Mouse (Mus musculus) neural tube, embryonic 13.5 days (tissue): Measurements from ENCODE around the gene Cd27. TPM values are rescaled to one million over a fixed set of nuclear protein-coding genes. Genes with fewer than 3 reads are reported as not detected.

Experiments used
- ATAC-seq: fragments of 200-750 bp; cut with Nextera tagmentation; 2 replicates; pipeline ENCODE4 v1.8.0; 2017; ENCODE audit warnings: low read depth, mild to moderate bottlenecking, moderate TSS enrichment, moderate library complexity
- H3K27ac ChIP-seq: fragments of 300-500 bp; sonication (generic); replicated peaks from 2 replicates; pipeline ENCODE4 v1.5.1; 2015; ENCODE audit warnings: moderate library complexity, mild to moderate bottlenecking, inconsistent platforms
- H3K27me3 ChIP-seq: fragments of 300-500 bp; sonication (generic); 2 replicates; pipeline ENCODE4 v1.6.1; 2015; ENCODE audit warnings: mild to moderate bottlenecking, inconsistent platforms
- H3K36me3 ChIP-seq: fragments of 300-500 bp; sonication (generic); 2 replicates; pipeline ENCODE4 v1.6.1; 2015; ENCODE audit warnings: mild to moderate bottlenecking, inconsistent platforms
- H3K4me1 ChIP-seq: fragments of 300-500 bp; sonication (generic); replicated peaks from 2 replicates; pipeline ENCODE4 v1.6.1; 2015; ENCODE audit warnings: inconsistent platforms
- H3K4me2 ChIP-seq: fragments of 300-500 bp; sonication (generic); 2 replicates; pipeline ENCODE4 v1.6.1; 2015; ENCODE audit warnings: inconsistent platforms, mild to moderate bottlenecking, moderate library complexity
- H3K4me3 ChIP-seq: fragments of 300-500 bp; sonication (generic); 2 replicates; pipeline ENCODE4 v1.5.1; 2015; ENCODE audit warnings: mild to moderate bottlenecking, inconsistent platforms
- H3K9ac ChIP-seq: fragments of 300-500 bp; sonication (generic); 2 replicates; pipeline ENCODE4 v1.6.1; 2015; ENCODE audit warnings: moderate library complexity, mild to moderate bottlenecking, inconsistent platforms
- H3K9me3 ChIP-seq: fragments of 300-500 bp; sonication (generic); 2 replicates; pipeline ENCODE4 v1.6.1; 2016; ENCODE audit warnings: inconsistent platforms
- WGBS: fragments of 180-500 bp; shearing (Covaris S2); methylation state at CpG from one replicate; pipeline ENCODE4 v1.1.7; 2015; 5-methylcytosine and 5-hydroxymethylcytosine counted together
- polyA plus RNA-seq: library from polyadenylated mRNA; unstranded; fragments of >200 nt; fragmentation: Nextera tagmentation; extraction: Ambion mirVana; gene quantifications from 2 replicates; pipeline ENCODE4 v1.2.1, GENCODE M21; 2015

Cd27 gene
- polyA plus RNA-seq, 1 experiment from 2014 or later = 1.3 TPM

DNA sequence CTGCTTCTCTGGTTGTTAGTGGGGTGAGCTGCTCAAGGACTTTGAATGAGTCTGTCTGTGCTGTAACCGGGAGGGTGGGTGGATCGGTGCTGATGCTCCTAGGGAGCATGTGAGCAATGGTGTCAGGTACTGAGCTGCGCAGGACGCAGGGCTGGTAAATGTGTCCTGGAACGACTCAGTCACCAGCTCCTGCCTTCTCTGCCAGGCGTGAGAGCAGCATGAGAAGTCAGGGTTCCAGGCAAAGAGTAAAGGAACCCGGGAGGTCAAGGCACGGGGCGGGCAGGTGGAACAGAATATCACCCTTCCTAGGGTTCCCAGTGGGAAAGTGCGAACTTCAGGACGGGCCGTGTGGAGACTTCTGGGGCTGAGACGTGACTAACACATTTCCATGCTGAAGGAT, 29.3 kb upstream of the Cd27 start:
- 81% methylated on average over 13 of the region's 13 CpGs for WGBS

DNA sequence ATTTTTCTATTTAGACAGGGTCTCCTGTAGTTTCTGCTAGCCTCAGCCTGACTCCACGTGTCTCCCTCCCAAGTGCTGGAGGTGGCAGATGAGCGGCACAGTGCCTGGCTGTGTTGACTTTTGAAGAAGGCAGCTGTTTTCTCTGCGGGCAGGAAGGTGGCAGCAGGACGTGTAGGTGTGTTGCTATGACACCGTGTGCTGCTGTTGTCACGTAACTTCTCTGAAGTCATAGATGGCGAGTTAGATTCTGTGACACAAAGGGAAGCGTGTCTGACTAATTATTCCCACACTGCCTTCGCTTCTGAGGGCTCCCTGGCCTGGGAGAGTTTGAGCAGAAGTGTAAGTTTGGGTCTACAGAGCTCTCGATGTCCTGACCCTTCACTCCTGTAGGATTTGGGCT, 28.4 kb upstream of the Cd27 start:
- Histone ChIP-seq H3K9me3 (no peaks in the 10 kb centered on the region), H3K4me1 (no peaks in the 10 kb centered on the region), H3K4me2 (no peak overlapping the region), H3K27ac (no peak overlapping the region), H3K9ac (no peak overlapping the region), H3K4me3 (no peak overlapping the region), H3K27me3 (no peaks in the 10 kb centered on the region), H3K36me3 (no peaks in the 10 kb centered on the region)
- no peak for ATAC-seq
- 52% methylated on average over 10 of the region's 10 CpGs for WGBS

More for the DNA sequence above, 29.3 kb upstream of the Cd27 start:
- H3K36me3 ChIP-seq = no peaks in the 10 kb centered on the region
- ATAC-seq = no peak
- no peaks in the 10 kb centered on the region for H3K4me1 ChIP-seq
- H3K9me3 ChIP-seq = no peaks in the 10 kb centered on the region
- no peak overlapping the region for H3K9ac ChIP-seq
- no peak overlapping the region for H3K4me2 ChIP-seq
- no peak overlapping the region for H3K4me3 ChIP-seq
- H3K27me3 ChIP-seq = no peaks in the 10 kb centered on the region
- H3K27ac ChIP-seq = no peak overlapping the region

DNA sequence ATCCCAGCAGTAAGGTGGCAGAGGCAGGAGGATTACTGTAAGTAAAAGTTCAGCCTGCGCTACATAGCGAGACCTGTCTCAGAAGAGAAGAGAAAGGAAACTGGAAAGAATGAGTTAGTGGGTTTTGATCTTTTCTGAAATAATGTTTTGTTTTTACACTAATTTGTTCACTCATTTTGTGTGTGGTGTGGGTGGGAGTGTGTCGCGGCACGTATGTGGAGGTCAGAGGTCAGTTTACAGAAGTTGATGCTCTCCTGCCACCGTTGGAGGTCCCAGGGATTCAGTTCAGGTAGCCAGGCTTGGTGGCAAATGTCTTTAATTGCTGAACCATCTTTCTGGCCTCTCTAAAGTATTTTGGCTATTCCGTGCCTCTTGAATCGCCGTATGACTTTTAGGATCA, 27.4 kb upstream of the Cd27 start:
- Histone ChIP-seq H3K27me3 (no peaks in the 10 kb centered on the region), H3K27ac (no peak overlapping the region), H3K4me2 (no peak overlapping the region), H3K4me1 (no peaks in the 10 kb centered on the region), H3K9me3 (no peaks in the 10 kb centered on the region), H3K4me3 (no peak overlapping the region), H3K9ac (no peak overlapping the region), H3K36me3 (no peaks in the 10 kb centered on the region)
- no peak for ATAC-seq
- 89% methylated on average over 9 of the region's 9 CpGs for WGBS

DNA sequence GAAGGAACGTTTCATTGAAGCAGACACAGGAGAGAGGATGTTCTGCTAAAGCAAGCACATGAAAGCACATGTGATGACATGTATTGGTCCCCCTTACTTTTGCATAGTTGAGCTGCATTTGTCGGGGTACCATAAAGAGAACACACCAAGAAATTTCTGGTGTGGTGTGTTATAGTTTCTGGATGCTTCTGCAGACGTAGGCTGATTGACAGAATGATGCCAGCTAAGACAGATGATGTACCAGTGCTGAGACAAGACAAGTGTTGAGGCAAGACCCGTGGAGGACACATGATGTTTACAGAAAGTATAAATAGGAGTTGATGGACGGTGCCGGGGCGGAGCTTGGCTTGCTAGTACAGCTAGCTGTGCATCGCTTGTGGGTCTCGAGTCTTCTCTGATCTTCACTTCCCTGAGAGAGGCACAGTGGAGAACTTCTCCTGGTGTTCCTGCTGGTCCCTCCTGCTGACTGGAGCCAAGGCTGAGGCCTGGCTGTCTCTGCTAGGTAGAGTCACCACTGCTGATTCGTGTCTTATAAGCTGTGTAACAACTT, 23.3 kb upstream of the Cd27 start:
- H3K4me3 ChIP-seq = no peak overlapping the region
- no peak for ATAC-seq
- no peaks in the 10 kb centered on the region for H3K4me1 ChIP-seq
- no peak overlapping the region for H3K9ac ChIP-seq
- 86% methylated on average over 10 of the region's 10 CpGs for WGBS
- H3K4me2 ChIP-seq = no peak overlapping the region
- no peaks in the 10 kb centered on the region for H3K27me3 ChIP-seq
- no peaks in the 10 kb centered on the region for H3K36me3 ChIP-seq
- no peaks in the 10 kb centered on the region for H3K9me3 ChIP-seq
- H3K27ac ChIP-seq = no peak overlapping the region

DNA sequence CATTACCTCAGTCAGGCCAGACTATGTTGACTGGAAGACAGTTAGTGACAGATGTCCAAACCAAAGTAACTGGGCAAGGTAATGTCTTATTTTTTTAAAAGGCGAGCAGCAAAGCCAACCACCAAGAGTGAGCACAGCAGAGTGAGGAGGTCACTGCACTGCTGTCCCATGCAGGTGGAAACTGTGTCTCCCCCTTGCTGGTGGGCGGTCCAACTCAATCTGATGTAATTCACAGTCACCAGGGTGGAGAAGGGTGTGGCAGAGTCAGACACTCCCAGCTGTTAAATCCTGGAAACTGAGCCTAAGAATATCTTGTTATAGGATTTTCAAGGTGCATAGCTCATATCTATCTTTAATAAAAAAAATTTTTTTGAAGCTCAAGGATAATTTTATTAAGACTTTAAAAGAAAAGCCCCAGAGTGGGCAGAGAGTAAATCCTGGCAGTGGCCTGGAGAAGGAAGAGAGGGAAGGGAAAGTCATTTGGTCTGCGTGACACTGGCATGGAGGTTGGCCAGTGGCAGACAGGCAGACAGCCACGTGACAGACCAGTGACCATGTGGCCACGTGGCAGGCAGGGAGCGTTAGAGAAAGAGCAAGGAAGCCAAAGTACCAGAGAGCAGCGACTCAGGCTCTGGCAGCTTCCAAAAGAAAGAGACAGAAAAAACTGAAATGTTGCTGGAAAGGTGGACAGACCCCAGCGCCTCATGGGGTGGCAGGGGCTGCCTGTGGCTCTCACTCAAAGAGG, 19.6 kb upstream of the Cd27 start:
- Histone ChIP-seq H3K9me3 (0 out of 2 replicates have a peak, but pooled peaks cover 4% of the 10 kb centered on the region), H3K4me2 (no peak overlapping the region), H3K9ac (no peak overlapping the region), H3K27ac (no peak overlapping the region), H3K36me3 (no peaks in the 10 kb centered on the region), H3K4me1 (no peaks in the 10 kb centered on the region), H3K4me3 (no peak overlapping the region), H3K27me3 (no peaks in the 10 kb centered on the region)
- no peak for ATAC-seq
- WGBS = 82% methylated on average over 8 of the region's 8 CpGs

DNA sequence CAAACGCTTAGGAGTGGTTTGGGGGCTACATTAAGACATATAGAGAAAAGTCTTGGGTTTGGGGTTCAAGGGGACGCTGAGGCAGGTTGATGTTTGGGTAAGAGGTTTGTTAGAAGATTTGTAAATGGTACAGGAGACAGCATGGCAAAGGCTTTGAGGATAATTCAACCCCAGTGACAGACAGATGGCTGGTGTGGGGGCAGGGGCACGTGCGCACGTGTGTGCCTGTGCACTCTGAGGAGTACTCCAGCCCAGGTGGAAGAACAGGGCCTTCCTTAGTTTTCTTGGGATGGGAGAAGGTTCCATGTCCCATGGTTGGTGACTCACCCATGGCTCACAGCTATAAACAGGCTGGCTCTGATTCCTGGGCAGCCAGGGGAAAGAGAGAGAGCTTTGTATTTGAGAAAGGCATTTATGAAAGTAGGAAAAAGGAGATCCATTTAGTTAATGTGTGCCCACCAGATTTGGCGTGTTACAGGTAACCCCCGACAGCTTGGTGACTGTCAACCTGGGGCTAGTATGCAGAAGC, 18.8 kb upstream of the Cd27 start:
- no peaks in the 10 kb centered on the region for H3K4me1 ChIP-seq
- no peak overlapping the region for H3K4me2 ChIP-seq
- no peak overlapping the region for H3K27ac ChIP-seq
- 0 out of 2 replicates have a peak, but pooled peaks cover 4% of the 10 kb centered on the region for H3K9me3 ChIP-seq
- no peak overlapping the region for H3K4me3 ChIP-seq
- no peak for ATAC-seq
- no peaks in the 10 kb centered on the region for H3K36me3 ChIP-seq
- no peaks in the 10 kb centered on the region for H3K27me3 ChIP-seq
- 92% methylated on average over 7 of the region's 7 CpGs for WGBS
- H3K9ac ChIP-seq = no peak overlapping the region

DNA sequence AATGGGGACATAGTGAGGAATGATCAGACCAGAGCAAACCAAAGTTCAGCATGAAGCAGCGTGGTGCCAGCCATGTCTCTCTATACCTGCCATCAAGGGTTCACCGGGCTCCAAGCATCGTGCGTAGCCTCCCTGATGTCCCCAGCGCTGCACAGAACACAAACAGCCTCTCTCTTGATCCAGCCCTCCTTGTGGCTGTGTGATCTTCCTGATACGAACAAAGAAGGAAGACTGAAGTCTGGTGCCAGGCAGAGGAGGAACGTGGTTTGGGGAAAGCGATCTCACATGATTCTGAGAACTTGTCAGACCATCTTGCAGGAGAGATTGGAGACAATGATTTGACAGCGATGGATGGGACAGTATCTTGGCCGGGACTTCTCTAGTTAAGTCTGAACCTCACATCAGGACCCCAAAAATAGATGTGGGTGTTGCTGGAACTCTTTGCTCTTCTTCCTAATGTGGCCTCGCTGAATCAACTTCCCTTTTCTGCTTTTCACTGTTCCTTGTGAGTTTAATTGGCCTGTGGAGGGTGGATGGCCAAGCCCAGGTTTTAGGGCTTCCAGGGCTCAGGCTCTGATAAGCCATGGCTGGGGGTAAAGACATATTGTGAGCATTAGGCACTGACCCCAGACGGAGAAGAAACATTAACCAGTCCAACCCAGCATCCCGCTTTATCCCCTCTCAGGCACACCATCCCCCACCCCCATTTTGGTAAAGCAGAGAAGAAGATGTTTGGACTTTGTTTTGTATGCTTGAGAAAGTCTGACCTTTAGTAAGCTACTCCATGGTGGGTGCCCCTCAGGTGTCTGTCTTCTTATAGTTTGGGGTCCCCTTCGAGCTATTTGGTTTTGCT, 17.3 kb upstream of the Cd27 start:
- H3K27me3 ChIP-seq = no peaks in the 10 kb centered on the region
- H3K4me2 ChIP-seq = no peak overlapping the region
- no peaks in the 10 kb centered on the region for H3K36me3 ChIP-seq
- no peak overlapping the region for H3K4me3 ChIP-seq
- 83% methylated on average over 14 of the region's 14 CpGs for WGBS
- H3K9me3 ChIP-seq = 0 out of 2 replicates have a peak, but pooled peaks cover 4% of the 10 kb centered on the region
- H3K4me1 ChIP-seq = no peaks in the 10 kb centered on the region
- no peak overlapping the region for H3K27ac ChIP-seq
- no peak overlapping the region for H3K9ac ChIP-seq
- ATAC-seq = no peak

DNA sequence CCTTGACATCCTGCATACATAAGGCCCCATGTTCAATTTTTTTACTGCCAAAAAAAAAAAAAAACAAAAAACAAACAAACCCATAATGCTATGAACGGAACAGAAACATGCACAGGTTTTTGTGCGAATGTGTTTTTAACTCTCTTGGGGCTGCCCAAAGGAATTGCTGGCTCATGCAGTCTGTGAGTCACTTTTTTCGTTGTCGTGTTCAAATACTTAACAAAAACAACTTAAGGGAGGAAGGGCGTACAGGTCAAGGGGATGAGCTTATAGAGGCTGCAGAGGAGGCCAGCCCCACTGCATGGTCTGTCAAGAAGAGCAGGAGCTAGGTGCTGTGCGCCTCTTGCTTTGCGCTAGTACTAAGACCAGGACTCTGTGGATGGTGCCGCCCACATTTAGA, 15.9 kb upstream of the Cd27 start:
- Histone ChIP-seq H3K9ac (no peak overlapping the region), H3K27me3 (no peaks in the 10 kb centered on the region), H3K4me1 (no peaks in the 10 kb centered on the region), H3K27ac (no peak overlapping the region), H3K9me3 (0 out of 2 replicates have a peak, but pooled peaks cover 4% of the 10 kb centered on the region), H3K4me3 (no peak overlapping the region), H3K36me3 (no peaks in the 10 kb centered on the region), H3K4me2 (no peak overlapping the region)
- no peak for ATAC-seq
- WGBS = 91% methylated on average over 8 of the region's 8 CpGs

DNA sequence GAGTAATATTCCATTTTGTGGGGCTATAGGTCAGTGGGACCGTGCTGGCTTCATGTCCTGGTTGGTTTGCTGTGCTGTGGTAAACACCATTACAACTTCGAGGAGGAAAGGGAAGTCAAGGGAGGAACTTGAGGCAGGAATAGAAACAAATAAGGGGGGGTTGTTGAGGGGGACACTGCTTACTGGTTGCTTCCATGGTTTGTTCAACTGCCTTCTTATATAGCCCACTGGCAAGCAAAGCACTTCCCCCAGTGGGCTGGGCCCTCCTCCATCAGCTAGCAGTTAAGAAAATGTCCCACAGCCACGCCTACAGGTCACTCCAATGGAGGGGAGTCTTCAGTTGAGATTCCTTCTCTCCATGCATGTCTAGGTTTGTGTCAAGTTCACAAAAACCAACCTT, 15.5 kb upstream of the Cd27 start:
- Histone ChIP-seq H3K4me2 (no peak overlapping the region), H3K36me3 (no peaks in the 10 kb centered on the region), H3K27ac (no peak overlapping the region), H3K9me3 (0 out of 2 replicates have a peak, but pooled peaks cover 4% of the 10 kb centered on the region), H3K4me1 (no peaks in the 10 kb centered on the region), H3K9ac (no peak overlapping the region), H3K4me3 (no peak overlapping the region), H3K27me3 (no peaks in the 10 kb centered on the region)
- WGBS = 84% methylated on average over 3 of the region's 3 CpGs
- no peak for ATAC-seq

DNA sequence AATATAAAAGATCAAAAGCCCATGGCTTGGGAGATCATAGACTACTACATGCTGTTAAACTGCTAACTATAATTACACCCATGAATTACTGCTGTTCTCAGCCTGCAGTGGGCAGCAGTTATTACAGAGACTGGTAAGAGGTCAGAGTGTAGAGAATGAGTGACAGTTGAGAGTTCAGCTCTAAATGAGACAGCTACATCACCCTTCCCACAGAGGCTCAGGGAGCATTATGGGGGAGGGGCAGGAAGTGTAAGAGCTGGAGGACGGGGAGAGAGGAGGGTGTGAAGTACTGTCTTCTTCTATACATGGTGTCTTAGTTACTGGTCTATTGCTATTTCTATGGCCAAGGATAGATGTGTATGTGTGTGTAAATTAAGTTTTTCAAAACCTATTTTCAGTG, 7.7 kb upstream of the Cd27 start:
- no peaks in the 10 kb centered on the region for H3K36me3 ChIP-seq
- 25% methylated on average over 1 of the region's 1 CpGs for WGBS
- no peak overlapping the region for H3K9ac ChIP-seq
- ATAC-seq = no peak
- H3K27ac ChIP-seq = no peak overlapping the region
- H3K4me2 ChIP-seq = no peak overlapping the region
- no peaks in the 10 kb centered on the region for H3K27me3 ChIP-seq
- H3K4me1 ChIP-seq = no peaks in the 10 kb centered on the region
- no peak overlapping the region for H3K4me3 ChIP-seq
- H3K9me3 ChIP-seq = no peaks in the 10 kb centered on the region

DNA sequence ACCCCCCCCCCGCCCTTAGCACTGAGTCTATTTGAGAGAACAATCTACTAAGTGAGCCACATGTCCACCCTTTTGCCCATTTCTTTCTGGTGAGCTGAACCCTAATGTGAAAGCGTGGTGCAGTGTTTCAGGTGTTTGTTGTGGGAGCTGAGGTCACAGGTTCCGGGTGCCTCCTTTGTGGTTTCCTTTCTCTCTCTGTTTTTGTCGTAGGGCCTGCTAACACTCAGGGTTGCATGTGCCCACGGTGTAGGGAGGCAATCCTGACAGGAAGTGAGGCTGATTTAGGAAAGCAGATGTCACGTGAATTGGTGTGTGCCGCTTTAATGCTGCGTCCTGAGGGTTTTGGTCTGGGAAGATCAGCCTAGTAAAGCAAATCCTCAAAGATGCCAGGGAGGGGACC, 4.8 kb upstream of the Cd27 start:
- no peak overlapping the region for H3K4me2 ChIP-seq
- 84% methylated on average over 8 of the region's 8 CpGs for WGBS
- no peaks in the 10 kb centered on the region for H3K9me3 ChIP-seq
- no peak overlapping the region for H3K9ac ChIP-seq
- no peaks in the 10 kb centered on the region for H3K4me1 ChIP-seq
- H3K4me3 ChIP-seq = no peak overlapping the region
- no peaks in the 10 kb centered on the region for H3K36me3 ChIP-seq
- no peak overlapping the region for H3K27ac ChIP-seq
- no peaks in the 10 kb centered on the region for H3K27me3 ChIP-seq
- no peak for ATAC-seq

DNA sequence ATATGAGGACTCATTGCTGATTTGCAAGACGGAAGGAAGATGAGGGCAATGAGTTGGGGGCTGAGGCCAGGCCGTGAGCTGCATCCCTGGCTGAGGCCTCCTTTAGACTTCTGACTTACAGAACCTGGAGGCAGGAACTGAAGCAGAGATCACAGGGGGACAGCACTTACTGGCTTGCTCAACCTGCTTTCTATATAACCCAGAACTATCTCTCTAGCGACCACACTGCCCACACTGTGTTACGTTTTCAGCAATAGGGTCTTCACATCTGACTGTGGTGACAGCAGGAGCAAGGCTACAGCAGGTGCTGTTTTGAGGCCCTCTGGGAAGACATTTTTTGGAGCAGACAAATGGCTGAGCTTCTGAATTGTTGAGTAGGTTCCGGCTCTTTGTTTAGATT, 3.8 kb upstream of the Cd27 start:
- H3K4me3 ChIP-seq = no peak overlapping the region
- H3K4me1 ChIP-seq = no peaks in the 10 kb centered on the region
- no peak overlapping the region for H3K9ac ChIP-seq
- H3K27me3 ChIP-seq = no peaks in the 10 kb centered on the region
- ATAC-seq = no peak
- H3K27ac ChIP-seq = no peak overlapping the region
- H3K9me3 ChIP-seq = no peaks in the 10 kb centered on the region
- H3K36me3 ChIP-seq = no peaks in the 10 kb centered on the region
- 78% methylated on average over 5 of the region's 5 CpGs for WGBS
- H3K4me2 ChIP-seq = no peak overlapping the region
